18 mouse cellular contexts compared by ENCODE assay signal in the genomic region with DNA sequence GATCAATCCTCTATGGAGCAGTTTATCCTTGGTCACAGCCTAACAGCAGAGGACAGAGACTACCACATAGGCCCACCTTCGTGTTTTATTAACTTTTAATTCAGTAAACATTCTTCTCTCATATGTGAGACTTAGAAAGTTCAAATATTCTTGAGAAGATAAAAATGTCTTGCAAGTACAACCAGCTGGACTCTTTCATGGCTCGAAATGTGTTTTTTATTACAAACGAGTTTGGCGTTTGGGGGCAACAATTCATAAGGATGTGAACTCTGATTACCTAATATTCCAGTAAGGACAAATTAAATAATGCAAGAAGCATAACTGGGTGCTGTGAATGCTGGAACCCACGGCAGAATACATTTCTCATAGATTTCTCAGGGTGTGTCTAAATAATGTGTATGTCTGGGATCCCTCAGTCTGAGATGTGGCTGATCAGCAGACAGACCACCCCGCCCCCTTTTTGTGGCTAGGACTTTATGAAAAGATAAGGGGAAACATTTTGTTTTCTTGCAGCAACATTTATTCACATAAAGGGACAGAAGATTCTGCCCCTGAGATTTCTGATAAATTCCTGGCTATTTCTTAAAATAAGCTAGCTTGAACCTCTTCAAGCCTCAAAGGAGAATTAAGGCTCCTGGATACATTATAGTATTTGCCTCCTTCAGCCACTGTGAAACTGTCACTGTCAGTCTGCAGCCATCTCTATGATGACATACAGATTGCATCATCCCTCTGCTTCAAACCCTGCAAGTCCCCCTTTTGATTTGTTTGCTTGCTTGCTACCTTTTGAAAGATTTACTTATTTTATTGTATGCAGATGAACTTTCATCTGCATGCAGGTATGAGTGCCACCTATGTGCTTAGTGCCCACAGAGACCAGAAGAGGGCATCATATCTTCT.
DNase-seq lines count a peak whose midpoint lies in the region; ATAC-seq and TF ChIP-seq lines count a peak whose summit lies in the region.
"Had no signal": no experiment of that assay in that cellular context is flagged by ENCODE, and none has a peak within 500 bp of the region (broad histone marks: within the 10 kb centered on the region; RNA-seq: fewer than 3 reads in every experiment).

No protein-coding gene starts in this region.

- intact Hi-C loops in gastrocnemius, postnatal 36 days (cut with DNase I), result no loop called here

- H3K9me3 ChIP-seq in midbrain, postnatal 0 days (ENCODE audit: low read length), result no peaks in the 10 kb centered on the region
- H3K9me3 ChIP-seq in midbrain, embryonic 10.5 days (replicated peaks), result no peaks in the 10 kb centered on the region
- no peaks in the 10 kb centered on the region for H3K9me3 ChIP-seq in kidney, postnatal 0 days (replicated peaks; ENCODE audit: low read length)
- H3K9me3 ChIP-seq: embryonic facial prominence, embryonic 10.5 days; hindbrain, embryonic 13.5 days; limb, embryonic 12.5 days; liver, embryonic 13.5 days; midbrain, embryonic 12.5 days had no signal

- no peaks in the 10 kb centered on the region for H3K36me3 ChIP-seq in kidney, adult 2 months (ENCODE audit: control insufficient read depth, insufficient read depth, low read length)
- H3K36me3 ChIP-seq in midbrain, postnatal 0 days (ENCODE audit: insufficient read depth, low read length), result no peaks in the 10 kb centered on the region
- no peaks in the 10 kb centered on the region for H3K36me3 ChIP-seq in midbrain, embryonic 10.5 days
- no peaks in the 10 kb centered on the region for H3K36me3 ChIP-seq in kidney, postnatal 0 days (ENCODE audit: insufficient read depth, low read length)
- H3K36me3 ChIP-seq in myocyte (ENCODE audit: control insufficient read depth, insufficient read depth), result no peaks in the 10 kb centered on the region
- H3K36me3 ChIP-seq: embryonic facial prominence, embryonic 10.5 days; hindbrain, embryonic 13.5 days; limb, embryonic 12.5 days; liver, embryonic 13.5 days; midbrain, embryonic 12.5 days had no signal

- ATAC-seq in midbrain, postnatal 0 days (ENCODE audit: low FRiP score), result no peak
- ATAC-seq in kidney, postnatal 0 days (replicated peaks; ENCODE audit: low FRiP score, low read depth), result no peak
- ATAC-seq: inflammation-experienced regulatory T-cells, adult 6 months had no signal

- H3K27me3 ChIP-seq in kidney, adult 2 months (replicated peaks; ENCODE audit: control insufficient read depth, insufficient read depth, low read length), result no peaks in the 10 kb centered on the region
- H3K27me3 ChIP-seq in midbrain, postnatal 0 days (ENCODE audit: insufficient read depth, low read length), result no peaks in the 10 kb centered on the region
- H3K27me3 ChIP-seq in midbrain, embryonic 10.5 days (ENCODE audit: low read depth, poor library complexity, severe bottlenecking), result no peaks in the 10 kb centered on the region
- no peaks in the 10 kb centered on the region for H3K27me3 ChIP-seq in kidney, postnatal 0 days (ENCODE audit: insufficient read depth, low read length)
- H3K27me3 ChIP-seq in myocyte (ENCODE audit: control insufficient read depth, insufficient read depth, insufficient read length), result no peaks in the 10 kb centered on the region
- H3K27me3 ChIP-seq: hindbrain, embryonic 13.5 days; limb, embryonic 12.5 days; liver, embryonic 13.5 days; midbrain, embryonic 12.5 days had no signal

- no peak for TF ChIP-seq POLR2A in kidney, adult 2 months (IDR thresholded peaks at IDR 0.05; ENCODE audit: low read depth, low read length)
- no peak for TF ChIP-seq POLR2A in myocyte (IDR thresholded peaks at IDR 0.05; ENCODE audit: insufficient read length, low read depth)

- H3K9ac ChIP-seq in midbrain, postnatal 0 days (replicated peaks; ENCODE audit: low read length, poor library complexity, severe bottlenecking), result no peak overlapping the region
- H3K9ac ChIP-seq in kidney, postnatal 0 days (ENCODE audit: low read depth, low read length), result no peak overlapping the region
- H3K9ac ChIP-seq: hindbrain, embryonic 13.5 days; limb, embryonic 12.5 days; liver, embryonic 13.5 days; midbrain, embryonic 12.5 days had no signal

- no peak overlapping the region for H3K4me3 ChIP-seq in kidney, adult 2 months (ENCODE audit: insufficient read depth, low read depth, low read length)
- H3K4me3 ChIP-seq in midbrain, postnatal 0 days (ENCODE audit: low read depth, low read length), result no peak overlapping the region
- H3K4me3 ChIP-seq in midbrain, embryonic 10.5 days, result no peak overlapping the region
- H3K4me3 ChIP-seq in kidney, postnatal 0 days (replicated peaks; ENCODE audit: low read depth, low read length), result no peak overlapping the region
- no peak overlapping the region for H3K4me3 ChIP-seq in myocyte
- H3K4me3 ChIP-seq: embryonic facial prominence, embryonic 10.5 days; hindbrain, embryonic 13.5 days; limb, embryonic 12.5 days; liver, embryonic 13.5 days; midbrain, embryonic 12.5 days had no signal

- H3K4me1 ChIP-seq in kidney, adult 2 months (ENCODE audit: control insufficient read depth, insufficient read depth, low read length), result peaks cover 3% of the 10 kb centered on the region
- H3K4me1 ChIP-seq in midbrain, postnatal 0 days (ENCODE audit: insufficient read depth, low read length), result no peaks in the 10 kb centered on the region
- H3K4me1 ChIP-seq in midbrain, embryonic 10.5 days, result no peaks in the 10 kb centered on the region
- H3K4me1 ChIP-seq in kidney, postnatal 0 days (replicated peaks; ENCODE audit: insufficient read depth, low read length), result no peaks in the 10 kb centered on the region
- H3K4me1 ChIP-seq: embryonic facial prominence, embryonic 10.5 days; hindbrain, embryonic 13.5 days; limb, embryonic 12.5 days; liver, embryonic 13.5 days; midbrain, embryonic 12.5 days had no signal

- no peak overlapping the region for H3ac ChIP-seq in myocyte (ENCODE audit: control insufficient read depth, insufficient read length)

- peak; percentile 39 for DNase-seq in kidney, adult 2 months
- no peak for DNase-seq in kidney, adult 11 months
- DNase-seq in midbrain, postnatal 0 days (ENCODE audit: low spot score), result no peak
- DNase-seq in midbrain, embryonic 10.5 days (ENCODE audit: low spot score), result no peak
- peak; percentile 78 for DNase-seq in kidney, postnatal 0 days (ENCODE audit: low spot score)
- no peak for DNase-seq in right cerebral cortex, postnatal 14 days
- DNase-seq in gastrocnemius, postnatal 36 days, result no peak
- DNase-seq: adrenal gland, adult 2 months; cerebellum, adult 2 months; liver, embryonic 13.5 days; right cerebral cortex, postnatal 25 days; thymus, postnatal 25 days had no signal

- 74% methylated on average over 6 of the region's 6 CpGs for WGBS in kidney, adult 2 months
- WGBS in midbrain, postnatal 0 days, result 87% methylated on average over 6 of the region's 6 CpGs
- WGBS in midbrain, embryonic 10.5 days, result 90% methylated on average over 6 of the region's 6 CpGs
- 54% methylated on average over 6 of the region's 6 CpGs for WGBS in kidney, postnatal 0 days

- H3K27ac ChIP-seq in kidney, adult 2 months (ENCODE audit: insufficient read depth, low read depth, low read length), result peak overlapping the region; percentile 64
- no peak overlapping the region for H3K27ac ChIP-seq in midbrain, postnatal 0 days (ENCODE audit: low read depth, low read length)
- H3K27ac ChIP-seq in midbrain, embryonic 10.5 days (replicated peaks), result no peak overlapping the region
- peak overlapping the region; percentile 21; the same call in 1 of the 2 replicates for H3K27ac ChIP-seq in kidney, postnatal 0 days
- H3K27ac ChIP-seq: embryonic facial prominence, embryonic 10.5 days; hindbrain, embryonic 13.5 days; limb, embryonic 12.5 days; liver, embryonic 13.5 days; midbrain, embryonic 12.5 days had no signal

- H3K79me2 ChIP-seq in myocyte (ENCODE audit: control insufficient read depth, insufficient read depth), result no peaks in the 10 kb centered on the region

- H3K4me2 ChIP-seq in midbrain, postnatal 0 days (ENCODE audit: low read depth, low read length, poor library complexity, severe bottlenecking), result no peak overlapping the region
- no peak overlapping the region for H3K4me2 ChIP-seq in kidney, postnatal 0 days (ENCODE audit: low read length)
- no peak overlapping the region for H3K4me2 ChIP-seq in myocyte (ENCODE audit: low read depth)
- H3K4me2 ChIP-seq: hindbrain, embryonic 13.5 days; limb, embryonic 12.5 days; liver, embryonic 13.5 days; midbrain, embryonic 12.5 days had no signal

- no peak for TF ChIP-seq CTCF in kidney, adult 2 months (conservative IDR thresholded peaks at IDR 0.05; ENCODE audit: insufficient read depth, insufficient read length, low read depth, low read length)
- 0 out of 2 replicates have a peak, but pooled peaks have one; percentile 9 for TF ChIP-seq CTCF in midbrain, postnatal 0 days (IDR thresholded peaks at IDR 0.05)
- no peak for TF ChIP-seq CTCF in kidney, postnatal 0 days (IDR thresholded peaks at IDR 0.05; ENCODE audit: low read depth)

TF ChIP-seq in myocyte, 11 proteins besides CTCF, POLR2A, EP300 and RAD21:
- TF ChIP-seq CEBPB (IDR thresholded peaks at IDR 0.05; ENCODE audit: insufficient read depth, poor library complexity, severe bottlenecking), result peak; percentile 76; the same call in 1 of the 2 replicates
- no peak for TF ChIP-seq TCF3 (IDR thresholded peaks at IDR 0.05; ENCODE audit: insufficient read length, low read depth)

Comparison
In these comparisons a context has a peak if more than half of its experiments do, and no peak if none do; other contexts are left out.
1. DNase-seq: peak in kidney, adult 2 months (single experiment) and kidney, postnatal 0 days (single experiment); none in kidney, adult 11 months (single experiment), midbrain, postnatal 0 days (single experiment), midbrain, embryonic 10.5 days (single experiment), right cerebral cortex, postnatal 14 days (single experiment) and gastrocnemius, postnatal 36 days (0 of 2).
2. H3K27ac ChIP-seq: peak in kidney, adult 2 months (single experiment) and kidney, postnatal 0 days (single experiment); none in midbrain, postnatal 0 days (single experiment) and midbrain, embryonic 10.5 days (single experiment).